Mouse (Mus musculus) myocyte (in vitro differentiated cells): ENCODE data around the gene Cap2. TPM values are rescaled to one million over a fixed set of nuclear protein-coding genes. Genes with fewer than 3 reads are reported as not detected.

Experiments
- H3K27me3 ChIP-seq: one replicate; pipeline ENCODE4 v1.6.1; 2011; ENCODE audit not compliant: control insufficient read depth, insufficient read depth, insufficient read length
- H3K36me3 ChIP-seq: one replicate; pipeline ENCODE4 v1.6.1; 2011; ENCODE audit not compliant: control insufficient read depth, insufficient read depth
- H3K4me2 ChIP-seq: one replicate; pipeline ENCODE4 v1.6.1; 2011; ENCODE audit warnings: low read depth, control low read depth
- H3K4me3 ChIP-seq: one replicate; pipeline ENCODE4 v1.5.1; 2011; ENCODE audit warnings: mild to moderate bottlenecking, control low read depth, moderate library complexity
- H3K79me2 ChIP-seq: one replicate; pipeline ENCODE4 v1.6.1; 2011; ENCODE audit not compliant: control insufficient read depth, insufficient read depth
- H3ac ChIP-seq: one replicate; pipeline ENCODE4 v1.6.1; 2011; ENCODE audit not compliant: control insufficient read depth, insufficient read length
- CEBPB ChIP-seq: IDR thresholded peaks from 2 replicates; pipeline ENCODE4 v1.6.1; 2011; ENCODE audit warnings: mild to moderate bottlenecking, moderate library complexity; ENCODE audit not compliant: poor library complexity, insufficient read depth, severe bottlenecking
- E2F4 ChIP-seq: IDR thresholded peaks from one replicate; pipeline ENCODE4 v1.6.1; 2011; ENCODE audit warnings: mild to moderate bottlenecking, control low read depth, moderate library complexity; ENCODE audit not compliant: insufficient read depth
- MAX ChIP-seq: IDR thresholded peaks from one replicate; pipeline ENCODE4 v1.6.1; 2011; ENCODE audit warnings: low read depth, mild to moderate bottlenecking, control low read depth
- MYOD1 ChIP-seq, 3 experiments: IDR thresholded peaks; one replicate each; pipeline ENCODE4 v1.6.1; 2011; ENCODE audit warnings: control low read depth in 2 of 3, low read depth in 2 of 3, mild to moderate bottlenecking in 2 of 3, moderate library complexity in 1 of 3; ENCODE audit not compliant: insufficient read length in 2 of 3, control insufficient read depth in 1 of 3
- MYOG ChIP-seq, 3 experiments: IDR thresholded peaks; one replicate each; pipeline ENCODE4 v1.6.1; 2011; ENCODE audit warnings: control low read depth in 2 of 3, low read depth in 2 of 3, mild to moderate bottlenecking in 2 of 3; ENCODE audit not compliant: insufficient read length in 2 of 3, control insufficient read depth in 1 of 3, insufficient read depth in 1 of 3
- POLR2A ChIP-seq: IDR thresholded peaks from one replicate; pipeline ENCODE4 v1.6.1; 2011; ENCODE audit warnings: low read depth, mild to moderate bottlenecking, control low read depth, moderate library complexity; ENCODE audit not compliant: insufficient read length
- POLR2AphosphoS2 ChIP-seq: IDR thresholded peaks from one replicate; pipeline ENCODE4 v1.6.1; 2011; ENCODE audit warnings: low read depth, control low read depth; ENCODE audit not compliant: insufficient read length
- REST ChIP-seq: IDR thresholded peaks from one replicate; pipeline ENCODE4 v1.6.1; 2011; ENCODE audit warnings: mild to moderate bottlenecking, control low read depth, moderate library complexity; ENCODE audit not compliant: insufficient read depth, insufficient read length
- SRF ChIP-seq: IDR thresholded peaks from one replicate; pipeline ENCODE4 v1.6.1; 2011; ENCODE audit warnings: low read depth; ENCODE audit not compliant: control insufficient read depth, insufficient read length
- TCF12 ChIP-seq: IDR thresholded peaks from one replicate; pipeline ENCODE4 v1.6.1; 2011; ENCODE audit warnings: mild to moderate bottlenecking, control low read depth; ENCODE audit not compliant: poor library complexity, insufficient read depth, severe bottlenecking
- TCF3 ChIP-seq: IDR thresholded peaks from one replicate; pipeline ENCODE4 v1.6.1; 2011; ENCODE audit warnings: low read depth, control low read depth; ENCODE audit not compliant: insufficient read length
- USF1 ChIP-seq: IDR thresholded peaks from one replicate; pipeline ENCODE4 v1.6.1; 2011; ENCODE audit warnings: low read depth, mild to moderate bottlenecking, control low read depth, moderate library complexity
- polyA plus RNA-seq: library from polyadenylated mRNA; unstranded; fragments of >200 nt; fragmentation: generic; extraction: Trizol; gene quantifications from one replicate; pipeline ENCODE4 v1.2.1, GENCODE M21; 2012; ENCODE audit warnings: missing spikeins

Cap2 gene
- polyA plus RNA-seq, 1 experiment = 47.4 TPM

DNA sequence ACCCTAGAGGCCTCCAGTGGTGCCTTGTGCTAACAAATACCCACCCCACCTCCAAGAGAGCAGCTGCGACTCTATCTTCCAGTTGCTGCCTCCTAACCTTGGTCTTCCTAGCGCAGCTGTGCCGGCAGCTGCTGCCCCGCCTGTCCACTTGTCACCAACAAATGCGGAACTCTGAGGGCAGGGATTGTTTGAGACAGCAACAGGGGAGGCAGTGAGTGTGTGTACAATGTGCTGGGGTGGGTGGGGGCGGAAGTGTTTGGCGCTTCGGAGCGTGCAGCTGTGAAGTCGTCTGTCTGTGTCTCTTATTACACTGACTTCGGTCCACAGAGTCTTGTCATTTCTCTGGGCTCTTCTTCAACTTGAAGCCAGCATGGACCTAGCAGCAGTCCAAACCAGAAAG is 118.0 kb downstream of the Cap2 start:
- Histone ChIP-seq H3K79me2 (no peaks in the 10 kb centered on the region), H3K4me3 (no peak overlapping the region), H3K36me3 (no peaks in the 10 kb centered on the region), H3K27me3 (no peaks in the 10 kb centered on the region), H3ac (no peak overlapping the region), H3K4me2 (peak overlapping the region; percentile 56)
- TF ChIP-seq TCF12 = peak; percentile 99
- TF ChIP-seq CEBPB = no peak
- peak; percentile 100 for TF ChIP-seq TCF3
- TF ChIP-seq MAX = no peak
- no peak for TF ChIP-seq SRF
- TF ChIP-seq USF1 = no peak
- TF ChIP-seq MYOD1 (IDR thresholded peaks at IDR 0.05; ENCODE audit: control insufficient read depth in 1 of 3, insufficient read length in 2 of 3, low read depth in 2 of 3) = peak; percentile 73 to 98 (median 98)
- TF ChIP-seq POLR2A = no peak
- peak; percentile 99 for TF ChIP-seq MYOG (IDR thresholded peaks at IDR 0.05; ENCODE audit: control insufficient read depth in 1 of 3, insufficient read depth in 1 of 3, insufficient read length in 2 of 3, low read depth in 2 of 3)
- no peak for TF ChIP-seq POLR2AphosphoS2
- no peak for TF ChIP-seq E2F4
- TF ChIP-seq REST = no peak

DNA sequence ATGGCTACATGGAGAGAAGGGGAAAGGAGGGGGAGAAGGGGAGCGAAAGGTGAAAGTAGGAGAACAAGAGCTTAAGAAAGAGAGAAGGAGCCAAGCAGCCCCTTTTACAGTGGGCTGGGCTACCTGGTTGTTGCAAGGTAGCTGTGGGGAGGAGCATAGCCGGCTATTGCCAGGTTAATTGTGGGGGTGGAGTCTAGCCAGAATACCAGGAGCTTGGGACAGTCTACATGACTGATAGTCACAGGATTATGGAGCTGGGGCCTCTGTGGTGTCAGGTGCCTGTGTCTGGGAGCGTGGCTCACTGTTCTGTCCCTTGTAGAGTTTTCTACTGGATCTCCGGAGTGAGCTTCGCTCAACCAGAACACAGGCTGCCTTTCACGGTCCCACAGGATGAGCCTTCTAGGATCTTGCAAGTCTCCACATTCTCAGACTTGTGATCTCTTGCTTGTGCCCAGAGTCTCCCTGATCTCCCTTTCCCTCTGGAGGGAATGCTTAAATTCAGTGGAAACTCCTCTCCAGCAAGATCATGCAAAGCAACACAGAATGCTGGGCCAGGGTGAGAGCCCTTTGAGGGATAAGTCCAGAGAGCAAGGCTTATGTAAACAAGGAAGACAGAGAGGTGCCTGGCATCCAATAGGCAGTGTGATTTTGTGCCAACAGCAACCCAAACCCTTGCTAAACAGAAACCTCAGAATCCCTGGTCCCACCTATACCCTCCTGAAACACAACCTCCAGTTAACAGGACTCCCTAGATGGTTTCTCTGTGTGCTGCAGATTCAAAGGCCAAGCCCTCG is 119.5 kb downstream of the Cap2 start:
- no peaks in the 10 kb centered on the region for H3K36me3 ChIP-seq
- TF ChIP-seq POLR2A (no peak), MYOG (IDR thresholded peaks at IDR 0.05; ENCODE audit: control insufficient read depth in 1 of 3, insufficient read depth in 1 of 3, insufficient read length in 2 of 3, low read depth in 2 of 3) (no peak), E2F4 (no peak), TCF12 (no peak), SRF (no peak), CEBPB (no peak), TCF3 (no peak)

DNA sequence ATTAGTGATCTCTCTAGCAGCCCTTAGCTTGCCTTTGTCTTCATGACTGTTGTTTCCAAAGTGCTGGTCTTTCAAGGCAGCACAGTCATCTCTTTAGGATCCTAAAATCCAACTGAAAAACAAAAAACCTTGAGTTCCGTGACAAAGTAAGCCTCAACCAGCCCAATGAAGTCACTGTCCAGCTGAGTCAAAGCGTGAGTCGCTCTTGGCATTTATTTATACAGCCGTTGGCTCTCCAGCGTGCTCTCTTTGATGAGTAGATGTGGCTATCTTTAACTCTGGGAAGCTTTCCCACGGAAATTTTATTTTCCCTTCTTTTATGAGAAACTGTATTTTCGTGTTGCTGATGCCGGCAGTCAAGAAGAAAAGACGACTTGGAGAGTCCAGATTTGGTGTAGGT is 125.0 kb downstream of the Cap2 start:
- TF ChIP-seq REST = no peak
- TF ChIP-seq CEBPB = no peak
- TF ChIP-seq POLR2A = no peak
- TF ChIP-seq MYOD1 (IDR thresholded peaks at IDR 0.05; ENCODE audit: control insufficient read depth in 1 of 3, insufficient read length in 2 of 3, low read depth in 2 of 3) = no peak
- TF ChIP-seq MAX = no peak
- no peak for TF ChIP-seq USF1
- TF ChIP-seq SRF = no peak
- no peak for TF ChIP-seq POLR2AphosphoS2
- TF ChIP-seq TCF12 = no peak
- no peak for TF ChIP-seq TCF3
- no peak for TF ChIP-seq E2F4
- TF ChIP-seq MYOG (IDR thresholded peaks at IDR 0.05; ENCODE audit: control insufficient read depth in 1 of 3, insufficient read depth in 1 of 3, insufficient read length in 2 of 3, low read depth in 2 of 3) = no peak
- no peaks in the 10 kb centered on the region for H3K27me3 ChIP-seq
- H3K4me2 ChIP-seq = peak overlapping the region; percentile 14
- H3ac ChIP-seq = no peak overlapping the region
- no peak overlapping the region for H3K4me3 ChIP-seq
- no peaks in the 10 kb centered on the region for H3K36me3 ChIP-seq
- no peaks in the 10 kb centered on the region for H3K79me2 ChIP-seq

More for the DNA sequence above, 119.5 kb downstream of the Cap2 start:
- no peak overlapping the region for H3ac ChIP-seq
- H3K4me3 ChIP-seq = no peak overlapping the region
- no peak overlapping the region for H3K4me2 ChIP-seq
- H3K27me3 ChIP-seq = no peaks in the 10 kb centered on the region
- H3K79me2 ChIP-seq = no peaks in the 10 kb centered on the region

DNA sequence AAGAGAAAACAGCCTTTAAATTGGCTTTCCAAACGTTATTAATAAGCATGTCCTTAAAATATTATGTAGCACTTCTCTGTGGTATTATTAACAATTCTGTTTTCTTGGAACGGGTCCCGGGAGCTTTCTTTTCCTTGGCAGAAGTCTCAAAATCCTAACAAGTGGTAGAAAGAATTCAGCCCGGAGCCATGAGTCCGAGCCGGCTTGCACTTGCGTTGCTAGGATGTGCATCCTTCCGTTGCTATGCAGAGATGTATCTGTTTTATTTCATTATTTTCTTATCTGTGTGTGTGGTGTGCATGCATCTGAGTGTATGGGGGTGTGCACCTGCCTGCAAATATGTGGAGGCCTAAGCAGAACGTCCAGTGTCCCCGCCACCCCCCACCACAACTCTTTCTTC is 126.2 kb downstream of the Cap2 start:
- no peak for TF ChIP-seq POLR2A
- TF ChIP-seq MYOG (IDR thresholded peaks at IDR 0.05; ENCODE audit: control insufficient read depth in 1 of 3, insufficient read depth in 1 of 3, insufficient read length in 2 of 3, low read depth in 2 of 3) = no peak
- no peak for TF ChIP-seq TCF3
- TF ChIP-seq REST = no peak
- TF ChIP-seq MYOD1 (IDR thresholded peaks at IDR 0.05; ENCODE audit: control insufficient read depth in 1 of 3, insufficient read length in 2 of 3, low read depth in 2 of 3) = no peak
- TF ChIP-seq E2F4 = no peak
- no peak for TF ChIP-seq CEBPB
- TF ChIP-seq USF1 = no peak
- no peak for TF ChIP-seq MAX
- TF ChIP-seq TCF12 = no peak
- no peak for TF ChIP-seq SRF
- no peak for TF ChIP-seq POLR2AphosphoS2

More for the DNA sequence above, 126.2 kb downstream of the Cap2 start:
- Histone ChIP-seq H3K36me3 (peaks cover 5% of the 10 kb centered on the region), H3ac (no peak overlapping the region), H3K4me3 (no peak overlapping the region), H3K27me3 (no peaks in the 10 kb centered on the region), H3K79me2 (no peaks in the 10 kb centered on the region), H3K4me2 (no peak overlapping the region)
